Mouse (Mus musculus): ENCODE results near the gene Avpr1b. TPM values are rescaled to one million over a fixed set of nuclear protein-coding genes. Genes with fewer than 3 reads are reported as not detected.

Gene Avpr1b
- polyA plus RNA-seq, 1 experiment from 2014 or later = not detected

- Histone ChIP-seq H3K4me3 (ENCODE audit: low read length) (peak overlapping the region; percentile 19), H3K9ac (ENCODE audit: low read depth, low read length) (peak overlapping the region; percentile 39; the same call in 1 of the 2 replicates), H3K4me1 (ENCODE audit: control insufficient read depth, insufficient read depth, low read depth, low read length) (0 out of 2 replicates have a peak, but pooled peaks cover 3% of the 10 kb centered on the region), H3K9me3 (ENCODE audit: control insufficient read depth, low read length) (no peaks in the 10 kb centered on the region), H3K4me2 (ENCODE audit: low read length) (peak overlapping the region; percentile 51), H3K27ac (ENCODE audit: low read depth, low read length) (peak overlapping the region; percentile 61), H3K36me3 (ENCODE audit: control insufficient read depth, insufficient read depth, low read length) (no peaks in the 10 kb centered on the region), H3K27me3 (replicated peaks; ENCODE audit: control insufficient read depth, insufficient read depth, low read length) (no peaks in the 10 kb centered on the region)
- peak; percentile 94 for ATAC-seq
- WGBS = under 1% methylated on average over 11 of the region's 11 CpGs
Observed at GRCm38 (mm10) chr1:131657945-131658354, 58.9 kb downstream of the Avpr1b start.

GRCm38 (mm10) chr1:131659512-131660085 is 60.6 kb downstream of the Avpr1b start:
- no peak overlapping the region for H3K4me3 ChIP-seq (ENCODE audit: low read length)
- no peak overlapping the region for H3K27ac ChIP-seq (ENCODE audit: low read depth, low read length)
- 0 out of 2 replicates have a peak, but pooled peaks cover 3% of the 10 kb centered on the region for H3K4me1 ChIP-seq (ENCODE audit: control insufficient read depth, insufficient read depth, low read depth, low read length)
- no peaks in the 10 kb centered on the region for H3K9me3 ChIP-seq (ENCODE audit: control insufficient read depth, low read length)
- no peak for ATAC-seq
- no peaks in the 10 kb centered on the region for H3K27me3 ChIP-seq (replicated peaks; ENCODE audit: control insufficient read depth, insufficient read depth, low read length)
- H3K4me2 ChIP-seq (ENCODE audit: low read length) = no peak overlapping the region
- WGBS = 64% methylated on average over 5 of the region's 5 CpGs
- no peak overlapping the region for H3K9ac ChIP-seq (ENCODE audit: low read depth, low read length)
- no peaks in the 10 kb centered on the region for H3K36me3 ChIP-seq (ENCODE audit: control insufficient read depth, insufficient read depth, low read length)

GRCm38 (mm10) chr1:131660266-131660665 is 61.2 kb downstream of the Avpr1b start:
- Histone ChIP-seq H3K4me1 (ENCODE audit: control insufficient read depth, insufficient read depth, low read depth, low read length) (0 out of 2 replicates have a peak, but pooled peaks cover 3% of the 10 kb centered on the region), H3K4me3 (ENCODE audit: low read length) (no peak overlapping the region), H3K9me3 (ENCODE audit: control insufficient read depth, low read length) (no peaks in the 10 kb centered on the region), H3K27me3 (replicated peaks; ENCODE audit: control insufficient read depth, insufficient read depth, low read length) (no peaks in the 10 kb centered on the region), H3K9ac (ENCODE audit: low read depth, low read length) (no peak overlapping the region), H3K4me2 (ENCODE audit: low read length) (no peak overlapping the region), H3K36me3 (ENCODE audit: control insufficient read depth, insufficient read depth, low read length) (no peaks in the 10 kb centered on the region), H3K27ac (ENCODE audit: low read depth, low read length) (no peak overlapping the region)
- 87% methylated on average over 2 of the region's 2 CpGs for WGBS
- ATAC-seq = no peak

GRCm38 (mm10) chr1:131660716-131661472 is 61.9 kb downstream of the Avpr1b start:
- 76% methylated on average over 7 of the region's 7 CpGs for WGBS
- Histone ChIP-seq H3K27ac (ENCODE audit: low read depth, low read length) (no peak overlapping the region), H3K4me1 (ENCODE audit: control insufficient read depth, insufficient read depth, low read depth, low read length) (0 out of 2 replicates have a peak, but pooled peaks cover 3% of the 10 kb centered on the region), H3K9ac (ENCODE audit: low read depth, low read length) (no peak overlapping the region), H3K4me2 (ENCODE audit: low read length) (no peak overlapping the region), H3K4me3 (ENCODE audit: low read length) (no peak overlapping the region), H3K27me3 (replicated peaks; ENCODE audit: control insufficient read depth, insufficient read depth, low read length) (no peaks in the 10 kb centered on the region), H3K9me3 (ENCODE audit: control insufficient read depth, low read length) (no peaks in the 10 kb centered on the region), H3K36me3 (ENCODE audit: control insufficient read depth, insufficient read depth, low read length) (no peaks in the 10 kb centered on the region)
- ATAC-seq = no peak

Other genes starting within 250 kb of the Avpr1b start
- 24.6 and 30.4 TPM in 2 replicates for gene Srgap2, start 71.9 kb upstream of the Avpr1b start, polyA plus RNA-seq (2015; fragmentation: Nextera tagmentation; extraction: Ambion mirVana)
- 1.1 and 1.6 TPM in 2 replicates for gene Fam72a, start 71.3 kb upstream of the Avpr1b start, polyA plus RNA-seq (2015; fragmentation: Nextera tagmentation; extraction: Ambion mirVana)
- gene Ctse, start 39.1 kb downstream of the Avpr1b start, polyA plus RNA-seq (2015; fragmentation: Nextera tagmentation; extraction: Ambion mirVana) = not detected in 2 replicates
- 1.1 and 1.2 TPM in 2 replicates for gene Rab7b, start 89.5 kb downstream of the Avpr1b start, polyA plus RNA-seq (2015; fragmentation: Nextera tagmentation; extraction: Ambion mirVana)
- gene Slc26a9, start 144.8 kb downstream of the Avpr1b start, polyA plus RNA-seq (2015; fragmentation: Nextera tagmentation; extraction: Ambion mirVana) = 0.15 and 0.18 TPM in 2 replicates
- gene Pm20d1, start 198.1 kb downstream of the Avpr1b start, polyA plus RNA-seq (2015; fragmentation: Nextera tagmentation; extraction: Ambion mirVana) = 0.41 and 0.67 TPM in 2 replicates
- 20.1 and 23.4 TPM in 2 replicates for gene Slc41a1, start 228.3 kb downstream of the Avpr1b start, polyA plus RNA-seq (2015; fragmentation: Nextera tagmentation; extraction: Ambion mirVana)